Mouse (Mus musculus): ENCODE data around the gene Gimap8. TPM values are rescaled to one million over a fixed set of nuclear protein-coding genes. Genes with fewer than 3 reads are reported as not detected.

The Gimap8 gene
- polyA plus RNA-seq, 1 experiment, result not detected

GRCm38 (mm10) chr6:48685694-48686665, 38.9 kb downstream of the Gimap8 start:
- H3K4me1 ChIP-seq (ENCODE audit: control insufficient read depth, insufficient read depth, low read length), result peaks cover 8% of the 10 kb centered on the region
- H3K4me3 ChIP-seq (ENCODE audit: insufficient read depth, low read length), result no peak overlapping the region
- H3K27ac ChIP-seq (ENCODE audit: insufficient read depth, low read depth, low read length), result no peak overlapping the region
- TF ChIP-seq CTCF (IDR thresholded peaks at IDR 0.05; ENCODE audit: low read depth, low read length) (no peak), POLR2A (IDR thresholded peaks at IDR 0.05; ENCODE audit: borderline replicate concordance, low read depth, low read length) (no peak)

- peaks cover 8% of the 10 kb centered on the region for H3K4me1 ChIP-seq (ENCODE audit: control insufficient read depth, insufficient read depth, low read length)
- TF ChIP-seq CTCF (IDR thresholded peaks at IDR 0.05; ENCODE audit: low read depth, low read length), result no peak
- TF ChIP-seq POLR2A (IDR thresholded peaks at IDR 0.05; ENCODE audit: borderline replicate concordance, low read depth, low read length), result no peak
- no peak overlapping the region for H3K27ac ChIP-seq (ENCODE audit: insufficient read depth, low read depth, low read length)
- H3K4me3 ChIP-seq (ENCODE audit: insufficient read depth, low read length), result no peak overlapping the region
These were observed 40.0 kb downstream of the Gimap8 start for GRCm38 (mm10) chr6:48687077-48687476.

- no peak overlapping the region for H3K27ac ChIP-seq (ENCODE audit: insufficient read depth, low read depth, low read length)
- no peak overlapping the region for H3K4me3 ChIP-seq (ENCODE audit: insufficient read depth, low read length)
- peaks cover 8% of the 10 kb centered on the region for H3K4me1 ChIP-seq (ENCODE audit: control insufficient read depth, insufficient read depth, low read length)
- TF ChIP-seq CTCF (IDR thresholded peaks at IDR 0.05; ENCODE audit: low read depth, low read length), result no peak
- TF ChIP-seq POLR2A (IDR thresholded peaks at IDR 0.05; ENCODE audit: borderline replicate concordance, low read depth, low read length), result no peak
These were observed 42.3 kb downstream of the Gimap8 start for GRCm38 (mm10) chr6:48689320-48689719.

- no peak overlapping the region for H3K27ac ChIP-seq (ENCODE audit: insufficient read depth, low read depth, low read length)
These were observed 45.9 kb downstream of the Gimap8 start for GRCm38 (mm10) chr6:48692962-48693361.

GRCm38 (mm10) chr6:48696830-48697554, 50.0 kb downstream of the Gimap8 start:
- H3K4me3 ChIP-seq (ENCODE audit: insufficient read depth, low read length), result no peak overlapping the region
- peaks cover 29% of the 10 kb centered on the region for H3K4me1 ChIP-seq (ENCODE audit: control insufficient read depth, insufficient read depth, low read length)
- H3K27ac ChIP-seq (ENCODE audit: insufficient read depth, low read depth, low read length), result no peak overlapping the region
- TF ChIP-seq POLR2A (IDR thresholded peaks at IDR 0.05; ENCODE audit: borderline replicate concordance, low read depth, low read length), result no peak
- TF ChIP-seq CTCF (IDR thresholded peaks at IDR 0.05; ENCODE audit: low read depth, low read length), result no peak

More at GRCm38 (mm10) chr6:48692962-48693361, 45.9 kb downstream of the Gimap8 start:
- TF ChIP-seq CTCF (IDR thresholded peaks at IDR 0.05; ENCODE audit: low read depth, low read length), result no peak
- TF ChIP-seq POLR2A (IDR thresholded peaks at IDR 0.05; ENCODE audit: borderline replicate concordance, low read depth, low read length), result no peak
- Histone ChIP-seq H3K4me3 (ENCODE audit: insufficient read depth, low read length) (no peak overlapping the region), H3K4me1 (ENCODE audit: control insufficient read depth, insufficient read depth, low read length) (peaks cover under 1% of the 10 kb centered on the region; the same call in 1 of the 2 replicates)

GRCm38 (mm10) chr6:48697555-48697930, 50.5 kb downstream of the Gimap8 start:
- Histone ChIP-seq H3K4me3 (ENCODE audit: insufficient read depth, low read length) (no peak overlapping the region), H3K27ac (ENCODE audit: insufficient read depth, low read depth, low read length) (no peak overlapping the region), H3K4me1 (ENCODE audit: control insufficient read depth, insufficient read depth, low read length) (peaks cover 29% of the 10 kb centered on the region)
- TF ChIP-seq CTCF (IDR thresholded peaks at IDR 0.05; ENCODE audit: low read depth, low read length) (no peak), POLR2A (IDR thresholded peaks at IDR 0.05; ENCODE audit: borderline replicate concordance, low read depth, low read length) (no peak)

- Histone ChIP-seq H3K4me3 (ENCODE audit: insufficient read depth, low read length) (no peak overlapping the region), H3K4me1 (ENCODE audit: control insufficient read depth, insufficient read depth, low read length) (peaks cover 29% of the 10 kb centered on the region), H3K27ac (ENCODE audit: insufficient read depth, low read depth, low read length) (no peak overlapping the region)
- TF ChIP-seq POLR2A (IDR thresholded peaks at IDR 0.05; ENCODE audit: borderline replicate concordance, low read depth, low read length) (no peak), CTCF (IDR thresholded peaks at IDR 0.05; ENCODE audit: low read depth, low read length) (no peak)
These were observed 51.2 kb downstream of the Gimap8 start for GRCm38 (mm10) chr6:48698066-48698856.

GRCm38 (mm10) chr6:48698888-48699287, 51.9 kb downstream of the Gimap8 start:
- Histone ChIP-seq H3K27ac (ENCODE audit: insufficient read depth, low read depth, low read length) (no peak overlapping the region), H3K4me1 (ENCODE audit: control insufficient read depth, insufficient read depth, low read length) (peaks cover 29% of the 10 kb centered on the region), H3K4me3 (ENCODE audit: insufficient read depth, low read length) (no peak overlapping the region)
- TF ChIP-seq POLR2A (IDR thresholded peaks at IDR 0.05; ENCODE audit: borderline replicate concordance, low read depth, low read length), result no peak
- TF ChIP-seq CTCF (IDR thresholded peaks at IDR 0.05; ENCODE audit: low read depth, low read length), result no peak

Measured in bone marrow macrophage, adult 2 months (primary cell).